Mouse (Mus musculus): ENCODE measurements around the gene Pygo2. TPM values are rescaled to one million over a fixed set of nuclear protein-coding genes. Genes with fewer than 3 reads are reported as not detected.

The Pygo2 gene
- polyA plus RNA-seq, 1 experiment = 58.2 TPM

GRCm38 (mm10) chr3:89394006-89394893 lies 35.8 kb upstream of the Pygo2 start, which contains the start of gene Zbtb7b:
Gene Zbtb7b (minus strand): TSS chr3:89394776.
- H3K27ac ChIP-seq (ENCODE audit: insufficient read depth, low read length) = peak within 1 kb of the TSS; percentile 75
- WGBS = 1% methylated on average over 41 of the region's 42 CpGs
- H3K4me3 ChIP-seq (ENCODE audit: extremely low read depth, insufficient read depth, insufficient read length) = peak within 1 kb of the TSS; percentile 75
- peak in 1 of 2 experiments; percentile 51 for DNase-seq (ENCODE audit: low read depth in 1 of 2, low spot score in 2 of 2)
- H3K27me3 ChIP-seq (ENCODE audit: control insufficient read depth, insufficient read depth, low read length) = no peaks in the 10 kb centered on the region
- TF ChIP-seq CTCF (IDR thresholded peaks at IDR 0.05; ENCODE audit: extremely low read depth, insufficient read depth, insufficient read length, insufficient replicate concordance) (no peak), POLR2A (IDR thresholded peaks at IDR 0.05; ENCODE audit: low read depth, low read length) (no peak)
- H3K4me1 ChIP-seq (ENCODE audit: control insufficient read depth, insufficient read depth, insufficient read length) = peaks cover 29% of the 10 kb centered on the region
- H3K36me3 ChIP-seq (ENCODE audit: control insufficient read depth, insufficient read depth, low read length) = no peaks in the 10 kb centered on the region

GRCm38 (mm10) chr3:89394894-89395256 lies 35.1 kb upstream of the Pygo2 start:
- no peaks in the 10 kb centered on the region for H3K27me3 ChIP-seq (ENCODE audit: control insufficient read depth, insufficient read depth, low read length)
- no peaks in the 10 kb centered on the region for H3K36me3 ChIP-seq (ENCODE audit: control insufficient read depth, insufficient read depth, low read length)
- peak in 1 of 2 experiments; percentile 44 for DNase-seq (ENCODE audit: low read depth in 1 of 2, low spot score in 2 of 2)
- TF ChIP-seq POLR2A (IDR thresholded peaks at IDR 0.05; ENCODE audit: low read depth, low read length) = no peak
- no peak for TF ChIP-seq CTCF (IDR thresholded peaks at IDR 0.05; ENCODE audit: extremely low read depth, insufficient read depth, insufficient read length, insufficient replicate concordance)
- under 1% methylated on average over 12 of the region's 12 CpGs for WGBS
- peak overlapping the region; percentile 75 for H3K4me3 ChIP-seq (ENCODE audit: extremely low read depth, insufficient read depth, insufficient read length)
- H3K27ac ChIP-seq (ENCODE audit: insufficient read depth, low read length) = peak overlapping the region; percentile 31; the same call in 1 of the 2 replicates
- H3K4me1 ChIP-seq (ENCODE audit: control insufficient read depth, insufficient read depth, insufficient read length) = peaks cover 23% of the 10 kb centered on the region

GRCm38 (mm10) chr3:89395419-89395805 lies 34.6 kb upstream of the Pygo2 start:
- Histone ChIP-seq H3K4me1 (ENCODE audit: control insufficient read depth, insufficient read depth, insufficient read length) (peaks cover 17% of the 10 kb centered on the region), H3K36me3 (ENCODE audit: control insufficient read depth, insufficient read depth, low read length) (no peaks in the 10 kb centered on the region), H3K27me3 (ENCODE audit: control insufficient read depth, insufficient read depth, low read length) (no peaks in the 10 kb centered on the region), H3K27ac (ENCODE audit: insufficient read depth, low read length) (no peak overlapping the region), H3K4me3 (ENCODE audit: extremely low read depth, insufficient read depth, insufficient read length) (0 out of 2 replicates have a peak overlapping the region, but pooled peaks have one; percentile 75)
- 4% methylated on average over 10 of the region's 10 CpGs for WGBS
- TF ChIP-seq CTCF (IDR thresholded peaks at IDR 0.05; ENCODE audit: extremely low read depth, insufficient read depth, insufficient read length, insufficient replicate concordance) = no peak
- no peak for TF ChIP-seq POLR2A (IDR thresholded peaks at IDR 0.05; ENCODE audit: low read depth, low read length)
- DNase-seq (ENCODE audit: low read depth in 1 of 2, low spot score in 2 of 2) = no peak

- 2% methylated on average over 44 of the region's 44 CpGs for WGBS
- no peak overlapping the region for H3K27ac ChIP-seq (ENCODE audit: insufficient read depth, low read length)
- H3K4me1 ChIP-seq (ENCODE audit: control insufficient read depth, insufficient read depth, insufficient read length) = peaks cover 12% of the 10 kb centered on the region; the same call in 1 of the 2 replicates
- H3K4me3 ChIP-seq (ENCODE audit: extremely low read depth, insufficient read depth, insufficient read length) = peak overlapping the region; percentile 58; the same call in 1 of the 2 replicates
- H3K27me3 ChIP-seq (ENCODE audit: control insufficient read depth, insufficient read depth, low read length) = no peaks in the 10 kb centered on the region
- DNase-seq (ENCODE audit: low read depth in 1 of 2, low spot score in 2 of 2) = peak in 1 of 2 experiments; percentile 63
- H3K36me3 ChIP-seq (ENCODE audit: control insufficient read depth, insufficient read depth, low read length) = no peaks in the 10 kb centered on the region
- no peak for TF ChIP-seq POLR2A (IDR thresholded peaks at IDR 0.05; ENCODE audit: low read depth, low read length)
- peak; percentile 75; the same call in 1 of the 2 replicates for TF ChIP-seq CTCF (IDR thresholded peaks at IDR 0.05; ENCODE audit: extremely low read depth, insufficient read depth, insufficient read length, insufficient replicate concordance)
Observed at GRCm38 (mm10) chr3:89395806-89396653, 34.0 kb upstream of the Pygo2 start.

- Histone ChIP-seq H3K27ac (ENCODE audit: insufficient read depth, low read length) (no peak overlapping the region), H3K4me1 (ENCODE audit: control insufficient read depth, insufficient read depth, insufficient read length) (peaks cover 9% of the 10 kb centered on the region; the same call in 1 of the 2 replicates), H3K36me3 (ENCODE audit: control insufficient read depth, insufficient read depth, low read length) (peaks cover 5% of the 10 kb centered on the region), H3K4me3 (ENCODE audit: extremely low read depth, insufficient read depth, insufficient read length) (peak overlapping the region; percentile 58; the same call in 1 of the 2 replicates), H3K27me3 (ENCODE audit: control insufficient read depth, insufficient read depth, low read length) (no peaks in the 10 kb centered on the region)
- TF ChIP-seq CTCF (IDR thresholded peaks at IDR 0.05; ENCODE audit: extremely low read depth, insufficient read depth, insufficient read length, insufficient replicate concordance) = no peak
- no peak for TF ChIP-seq POLR2A (IDR thresholded peaks at IDR 0.05; ENCODE audit: low read depth, low read length)
- DNase-seq (ENCODE audit: low read depth in 1 of 2, low spot score in 2 of 2) = no peak
- WGBS = 2% methylated on average over 4 of the region's 4 CpGs
Observed at GRCm38 (mm10) chr3:89396654-89397005, 33.4 kb upstream of the Pygo2 start.

- TF ChIP-seq POLR2A (IDR thresholded peaks at IDR 0.05; ENCODE audit: low read depth, low read length) = no peak
- TF ChIP-seq CTCF (IDR thresholded peaks at IDR 0.05; ENCODE audit: extremely low read depth, insufficient read depth, insufficient read length, insufficient replicate concordance) = no peak
- Histone ChIP-seq H3K36me3 (ENCODE audit: control insufficient read depth, insufficient read depth, low read length) (peaks cover 30% of the 10 kb centered on the region), H3K4me1 (ENCODE audit: control insufficient read depth, insufficient read depth, insufficient read length) (peaks cover 4% of the 10 kb centered on the region; the same call in 1 of the 2 replicates), H3K27me3 (ENCODE audit: control insufficient read depth, insufficient read depth, low read length) (no peaks in the 10 kb centered on the region), H3K4me3 (ENCODE audit: extremely low read depth, insufficient read depth, insufficient read length) (no peak overlapping the region), H3K27ac (ENCODE audit: insufficient read depth, low read length) (no peak overlapping the region)
- no peak for DNase-seq (ENCODE audit: low read depth in 1 of 2, low spot score in 2 of 2)
- 92% methylated on average over 7 of the region's 7 CpGs for WGBS
Observed at GRCm38 (mm10) chr3:89401329-89401728, 28.7 kb upstream of the Pygo2 start.
